Mouse (Mus musculus): ENCODE measurements around the gene Antxr1.

Antxr1 gene

GRCm38 (mm10) chr6:87292911-87293851 lies 42.4 kb downstream of the Antxr1 start:
- no peak for DNase-seq (ENCODE audit: low read depth, low spot score)

DNA sequence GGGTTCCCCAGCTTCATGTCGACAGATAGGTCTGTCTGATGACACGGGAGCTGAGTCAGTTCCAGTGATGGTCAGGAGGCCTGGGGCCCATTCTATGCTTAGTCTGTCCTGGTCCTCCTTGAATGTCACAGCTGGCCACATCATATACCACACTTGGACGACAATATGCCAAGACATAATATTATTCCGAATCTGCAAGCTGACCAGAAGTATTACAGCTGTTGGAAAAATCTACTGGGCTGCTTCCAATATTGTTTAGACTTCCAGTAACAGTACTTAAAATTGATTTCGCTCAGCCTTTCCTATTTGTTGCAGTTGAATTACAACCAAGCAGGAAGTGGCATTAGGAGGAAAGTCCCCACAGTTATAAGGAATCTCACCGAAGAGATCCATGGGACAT lies 48.4 kb downstream of the Antxr1 start:
- no peak for DNase-seq (ENCODE audit: low read depth, low spot score)

DNA sequence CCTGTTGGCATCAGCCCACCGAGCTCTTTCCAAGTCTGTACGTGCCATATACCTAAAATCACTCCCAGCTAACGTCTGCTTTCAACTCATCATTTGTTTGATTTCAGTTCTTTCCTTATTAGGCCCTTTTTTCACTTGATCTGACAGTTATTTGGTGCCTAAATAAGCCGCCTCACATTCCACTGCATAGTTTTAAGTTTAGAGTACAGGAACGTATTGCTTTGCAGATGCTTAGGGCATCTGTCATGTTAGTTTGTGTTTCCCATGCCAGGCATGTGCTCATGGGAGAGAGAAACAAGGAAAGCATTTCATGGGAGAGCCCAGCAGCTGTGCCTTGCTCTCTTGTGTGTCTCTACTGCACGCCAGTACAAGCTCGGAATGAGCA lies 50.3 kb downstream of the Antxr1 start:
- DNase-seq (ENCODE audit: low read depth, low spot score): no peak

GRCm38 (mm10) chr6:87284716-87285364 lies 50.8 kb downstream of the Antxr1 start:
- no peak for DNase-seq (ENCODE audit: low read depth, low spot score)

GRCm38 (mm10) chr6:87282346-87282781 lies 53.3 kb downstream of the Antxr1 start:
- no peak for DNase-seq (ENCODE audit: low read depth, low spot score)

DNA sequence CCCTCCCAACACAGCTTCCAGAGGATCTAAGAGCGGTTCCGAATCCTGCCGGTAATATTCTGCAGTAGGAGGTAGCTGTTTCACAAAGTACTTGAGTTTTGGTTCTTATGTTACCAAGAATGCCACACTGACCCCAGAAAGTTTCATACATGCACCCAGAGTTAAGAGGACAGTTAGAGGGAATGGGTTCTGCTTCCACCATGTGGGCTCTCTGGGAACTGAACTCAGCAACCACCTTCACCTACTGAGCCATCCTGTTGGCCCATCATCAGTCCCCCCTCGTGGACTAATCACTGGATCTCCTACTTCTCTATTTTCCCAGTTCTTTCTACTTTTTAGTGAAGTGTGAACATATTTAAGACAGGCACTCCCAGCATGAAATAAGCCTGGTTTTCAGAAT lies 53.9 kb downstream of the Antxr1 start:
- no peak for DNase-seq (ENCODE audit: low read depth, low spot score)

- no peak for DNase-seq (ENCODE audit: low read depth, low spot score)
Observed at GRCm38 (mm10) chr6:87278151-87278550, 57.5 kb downstream of the Antxr1 start.

GRCm38 (mm10) chr6:87277527-87277926 lies 58.1 kb downstream of the Antxr1 start:
- DNase-seq (ENCODE audit: low read depth, low spot score): no peak

DNA sequence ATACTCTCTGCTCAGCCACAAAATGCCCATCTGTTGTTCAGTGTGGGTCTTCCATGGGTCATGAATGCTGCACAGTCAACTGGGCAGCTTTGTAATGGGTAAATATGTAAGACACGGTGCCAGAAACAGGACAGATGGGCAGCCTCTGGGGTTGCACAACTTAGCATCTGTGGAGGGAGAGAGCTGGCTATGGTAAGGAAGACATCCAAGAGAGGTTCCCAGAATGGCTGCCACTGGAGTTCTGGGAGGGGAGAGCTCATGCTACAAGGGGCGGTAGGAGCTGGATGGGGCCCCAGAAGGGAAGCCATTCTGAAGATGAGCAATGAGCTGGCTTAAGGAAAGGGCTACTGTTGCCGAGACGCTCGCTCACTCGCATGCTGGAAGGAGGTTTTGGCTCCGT lies 58.7 kb downstream of the Antxr1 start:
- no peak for DNase-seq (ENCODE audit: low read depth, low spot score)

DNA sequence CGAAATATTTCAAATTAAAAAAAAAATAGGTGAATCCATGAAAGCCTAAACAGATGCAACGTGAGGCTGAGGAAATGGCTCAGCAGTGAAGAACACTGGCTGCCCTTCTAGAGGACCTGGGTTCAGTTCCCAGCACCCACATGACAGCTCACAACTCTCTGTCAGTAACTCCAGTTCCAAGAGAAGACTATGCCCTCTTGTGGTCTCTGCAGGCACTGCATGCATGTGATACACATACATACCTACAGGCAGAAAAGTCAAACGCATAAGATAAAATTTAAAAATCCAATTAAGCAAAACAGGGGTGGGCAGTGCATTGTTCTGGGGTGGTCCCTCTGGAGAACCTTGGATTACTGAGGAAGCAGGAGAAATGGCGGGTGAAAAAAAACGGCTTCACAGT lies 60.8 kb downstream of the Antxr1 start:
- peak; percentile 68 for DNase-seq (ENCODE audit: low read depth, low spot score)

DNA sequence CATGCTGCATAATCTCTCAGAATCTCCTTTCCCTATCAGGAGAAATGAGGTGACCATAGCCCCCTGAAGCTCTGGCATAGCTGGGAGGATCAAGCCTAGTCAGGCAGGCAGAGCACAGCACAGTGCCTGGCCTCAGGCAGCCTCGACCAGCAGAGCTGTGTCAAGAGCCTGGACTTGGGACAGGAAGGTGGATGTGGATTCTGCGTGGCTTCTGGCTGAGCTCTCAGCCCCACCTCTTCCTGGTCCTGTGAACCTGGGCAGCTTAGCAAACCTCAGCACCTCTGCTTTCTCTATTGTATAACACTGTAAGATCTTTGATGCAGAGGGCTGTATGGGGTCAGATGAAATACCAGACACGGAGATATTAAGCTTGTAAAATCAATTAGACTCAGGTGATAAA lies 61.8 kb downstream of the Antxr1 start:
- no peak for DNase-seq (ENCODE audit: low read depth, low spot score)

- DNase-seq (ENCODE audit: low read depth, low spot score): no peak
Observed at GRCm38 (mm10) chr6:87273141-87273540, 62.5 kb downstream of the Antxr1 start.

GRCm38 (mm10) chr6:87272202-87272601 lies 63.4 kb downstream of the Antxr1 start:
- no peak for DNase-seq (ENCODE audit: low read depth, low spot score)

DNA sequence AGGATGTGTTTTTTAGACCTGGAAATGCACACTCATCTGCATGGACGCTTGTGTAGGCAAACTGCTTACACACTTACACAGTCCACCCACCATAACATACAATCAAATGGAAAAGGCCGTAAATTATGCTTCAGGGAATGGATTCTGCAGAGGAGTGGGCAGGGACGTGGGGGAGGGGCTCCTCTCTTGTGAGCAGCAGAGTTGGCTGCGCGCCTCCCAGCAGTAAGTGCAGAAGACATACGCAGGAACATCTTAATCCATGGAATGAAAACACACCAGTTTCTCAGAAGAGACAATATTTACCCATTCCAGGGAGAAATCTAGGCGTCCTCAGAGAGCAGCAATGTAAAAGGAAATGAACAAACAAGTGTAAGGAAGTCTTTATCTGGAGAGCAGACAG lies 65.2 kb downstream of the Antxr1 start:
- no peak for DNase-seq (ENCODE audit: low read depth, low spot score)

- no peak for DNase-seq (ENCODE audit: low read depth, low spot score)
Observed at GRCm38 (mm10) chr6:87269950-87270349, 65.7 kb downstream of the Antxr1 start.

DNA sequence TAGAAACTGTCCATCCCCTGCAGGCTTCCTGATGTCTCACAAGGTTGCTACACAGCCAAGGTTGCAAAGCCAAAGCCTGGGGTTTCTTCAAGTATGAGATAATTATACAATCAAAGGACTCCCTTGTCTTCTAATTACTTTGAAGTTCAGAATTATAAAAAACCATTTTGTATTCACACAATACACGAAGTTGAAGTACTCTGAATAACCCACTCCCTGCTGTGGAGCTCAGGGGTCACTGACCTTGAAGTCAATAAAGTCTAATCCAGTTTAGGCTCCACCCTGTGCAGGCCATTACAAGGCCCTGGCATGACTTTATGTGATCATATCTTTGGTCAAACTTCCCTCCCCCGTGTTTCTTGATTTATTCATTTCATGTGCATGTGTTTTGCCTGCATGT lies 73.0 kb downstream of the Antxr1 start:
- DNase-seq (ENCODE audit: low read depth, low spot score): peak; percentile 40

DNA sequence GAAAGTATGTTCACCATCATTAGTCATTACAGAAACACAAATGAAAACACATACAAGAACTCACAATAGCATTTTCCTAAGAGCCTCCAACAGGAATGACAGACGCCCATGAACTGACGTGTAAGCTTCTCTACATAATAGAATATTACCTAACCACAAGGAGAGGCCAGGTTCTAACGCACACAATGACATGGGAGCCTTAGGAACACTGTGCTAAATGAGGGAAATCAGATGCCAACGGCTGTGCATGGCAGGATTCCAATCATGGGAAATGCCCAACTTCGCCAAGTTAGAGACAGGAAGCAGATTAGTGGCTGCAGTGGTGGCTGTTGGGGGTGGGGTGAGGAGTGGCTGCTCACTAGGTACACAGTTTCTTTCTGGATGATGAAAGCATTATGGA lies 76.6 kb downstream of the Antxr1 start:
- DNase-seq (ENCODE audit: low read depth, low spot score): no peak

GRCm38 (mm10) chr6:87257981-87258775 lies 77.4 kb downstream of the Antxr1 start:
- DNase-seq (ENCODE audit: low read depth, low spot score): no peak

DNA sequence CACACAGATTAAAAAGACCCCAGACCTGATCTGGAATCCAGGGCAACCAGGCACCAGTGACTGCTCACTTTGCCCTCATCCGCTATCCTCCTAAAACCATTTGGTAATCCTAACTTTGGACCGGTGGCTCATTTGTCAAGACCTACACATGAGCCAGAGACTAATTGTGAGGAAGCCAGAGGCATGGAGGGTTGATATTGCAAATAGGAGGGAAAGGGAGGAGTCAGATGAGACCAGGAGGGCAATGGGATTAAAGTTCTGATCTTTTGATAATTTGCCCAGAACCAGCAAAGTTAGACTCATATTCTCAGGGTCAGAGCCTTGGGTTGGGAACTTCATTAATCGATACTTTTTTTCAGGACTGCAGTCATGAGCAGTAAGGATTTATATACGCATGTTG lies 78.2 kb downstream of the Antxr1 start:
- no peak for DNase-seq (ENCODE audit: low read depth, low spot score)

- DNase-seq (ENCODE audit: low read depth, low spot score): no peak
Observed at GRCm38 (mm10) chr6:87255668-87256067, 80.0 kb downstream of the Antxr1 start.

GRCm38 (mm10) chr6:87254756-87255155 lies 80.9 kb downstream of the Antxr1 start:
- DNase-seq (ENCODE audit: low read depth, low spot score): peak; percentile 66

GRCm38 (mm10) chr6:87251716-87252115 lies 83.9 kb downstream of the Antxr1 start:
- DNase-seq (ENCODE audit: low read depth, low spot score): no peak
